In genomic region chr4:135166413-135167225, GRCm38 (mm10) we compare ENCODE assay signal across 11 mouse cellular contexts. TPM values are rescaled to one million over a fixed set of nuclear protein-coding genes. Genes with fewer than 3 reads are reported as not detected.
DNase-seq lines count a peak whose midpoint lies in the region; ATAC-seq and TF ChIP-seq lines count a peak whose summit lies in the region.
"Had no signal": no experiment of that assay in that cellular context is flagged by ENCODE, and none has a peak within 500 bp of the region (broad histone marks: within the 10 kb centered on the region; RNA-seq: fewer than 3 reads in every experiment).

No protein-coding gene starts in this region.

- no peaks in the 10 kb centered on the region for H3K36me3 ChIP-seq in kidney, embryonic 14.5 days (ENCODE audit: control insufficient read depth, insufficient read depth, low read length)
- no peaks in the 10 kb centered on the region for H3K36me3 ChIP-seq in kidney, adult 2 months (ENCODE audit: control insufficient read depth, insufficient read depth, low read length)
- H3K36me3 ChIP-seq in hindbrain, embryonic 16.5 days (ENCODE audit: control insufficient read depth, insufficient read depth, low read length) = no peaks in the 10 kb centered on the region
- H3K36me3 ChIP-seq in midbrain, embryonic 15.5 days (replicated peaks) = no peaks in the 10 kb centered on the region

- H3K4me3 ChIP-seq in kidney, embryonic 14.5 days (ENCODE audit: low read length) = no peak overlapping the region
- H3K4me3 ChIP-seq in kidney, adult 2 months (ENCODE audit: insufficient read depth, low read depth, low read length) = no peak overlapping the region
- H3K4me3 ChIP-seq in hindbrain, embryonic 16.5 days (ENCODE audit: low read length) = no peak overlapping the region
- no peak overlapping the region for H3K4me3 ChIP-seq in midbrain, embryonic 15.5 days

- TF ChIP-seq POLR2A in kidney, adult 2 months (IDR thresholded peaks at IDR 0.05; ENCODE audit: low read depth, low read length) = no peak

- TF ChIP-seq CTCF in kidney, adult 2 months (conservative IDR thresholded peaks at IDR 0.05; ENCODE audit: insufficient read depth, insufficient read length, low read depth, low read length) = no peak

- ATAC-seq in kidney, embryonic 14.5 days (ENCODE audit: low FRiP score, low TSS enrichment) = peak; percentile 48
- no peak; the same call in 1 of the 2 replicates for ATAC-seq in hindbrain, embryonic 16.5 days
- peak; percentile 45; the same call in 1 of the 2 replicates for ATAC-seq in midbrain, embryonic 15.5 days (replicated peaks)

- no peaks in the 10 kb centered on the region for H3K9me3 ChIP-seq in kidney, embryonic 14.5 days (ENCODE audit: control insufficient read depth, low read length)
- no peaks in the 10 kb centered on the region for H3K9me3 ChIP-seq in hindbrain, embryonic 16.5 days (ENCODE audit: control insufficient read depth, low read length)
- no peaks in the 10 kb centered on the region for H3K9me3 ChIP-seq in midbrain, embryonic 15.5 days

- H3K27me3 ChIP-seq in kidney, embryonic 14.5 days (ENCODE audit: control insufficient read depth, insufficient read depth, low read length) = peaks cover 27% of the 10 kb centered on the region
- H3K27me3 ChIP-seq in kidney, adult 2 months (replicated peaks; ENCODE audit: control insufficient read depth, insufficient read depth, low read length) = no peaks in the 10 kb centered on the region
- H3K27me3 ChIP-seq in hindbrain, embryonic 16.5 days (replicated peaks; ENCODE audit: control insufficient read depth, insufficient read depth, low read length) = peaks cover 34% of the 10 kb centered on the region
- peaks cover 55% of the 10 kb centered on the region for H3K27me3 ChIP-seq in midbrain, embryonic 15.5 days (replicated peaks)

- H3K9ac ChIP-seq in kidney, embryonic 14.5 days (ENCODE audit: low read depth, low read length) = no peak overlapping the region
- peak overlapping the region; percentile 41 for H3K9ac ChIP-seq in hindbrain, embryonic 16.5 days (ENCODE audit: low read depth, low read length)
- H3K9ac ChIP-seq in midbrain, embryonic 15.5 days = no peak overlapping the region

- no peak overlapping the region; the same call in 1 of the 2 replicates for H3K4me2 ChIP-seq in kidney, embryonic 14.5 days (replicated peaks; ENCODE audit: low read depth, low read length)
- peak overlapping the region; percentile 25; the same call in 1 of the 2 replicates for H3K4me2 ChIP-seq in hindbrain, embryonic 16.5 days (ENCODE audit: low read length)
- H3K4me2 ChIP-seq in midbrain, embryonic 15.5 days = 0 out of 2 replicates have a peak overlapping the region, but pooled peaks have one; percentile 1

- no peak overlapping the region for H3K27ac ChIP-seq in kidney, embryonic 14.5 days (ENCODE audit: low read depth, low read length)
- no peak overlapping the region for H3K27ac ChIP-seq in kidney, adult 2 months (ENCODE audit: insufficient read depth, low read depth, low read length)
- H3K27ac ChIP-seq in hindbrain, embryonic 16.5 days (ENCODE audit: low read depth, low read length) = no peak overlapping the region
- no peak overlapping the region for H3K27ac ChIP-seq in midbrain, embryonic 15.5 days

- H3K4me1 ChIP-seq in kidney, embryonic 14.5 days (ENCODE audit: control insufficient read depth, insufficient read depth, low read length) = peaks cover 15% of the 10 kb centered on the region; the same call in 1 of the 2 replicates
- no peaks in the 10 kb centered on the region for H3K4me1 ChIP-seq in kidney, adult 2 months (ENCODE audit: control insufficient read depth, insufficient read depth, low read length)
- H3K4me1 ChIP-seq in hindbrain, embryonic 16.5 days (ENCODE audit: control insufficient read depth, insufficient read depth, low read depth, low read length) = peaks cover 9% of the 10 kb centered on the region
- peaks cover 14% of the 10 kb centered on the region for H3K4me1 ChIP-seq in midbrain, embryonic 15.5 days

- DNase-seq in kidney, adult 2 months = no peak
- DNase-seq in embryo, embryonic 11.5 days (ENCODE audit: low read depth, low spot score) = peak; percentile 48
- no peak for DNase-seq in adrenal gland, postnatal 14 days
- no peak for DNase-seq in c-Kit-positive CD71-positive TER-119-positive erythroid progenitor cells, embryonic 14.5 days (ENCODE audit: low spot score)
- DNase-seq in layer of hippocampus, postnatal 14 days (ENCODE audit: low spot score in 2 of 2) = no peak
- DNase-seq: cerebellum, postnatal 36 days; right cerebral cortex, postnatal 14 days had no signal

- WGBS in kidney, embryonic 14.5 days = 9% methylated on average over 22 of the region's 23 CpGs
- 24% methylated on average over 23 of the region's 23 CpGs for WGBS in kidney, adult 2 months
- 4% methylated on average over 23 of the region's 23 CpGs for WGBS in hindbrain, embryonic 16.5 days
- 4% methylated on average over 23 of the region's 23 CpGs for WGBS in midbrain, embryonic 15.5 days

RNA-seq across cellular contexts. Expression of gene Runx3, which starts 46.2 kb away (rescaled TPM):
- 0.11 TPM in 1 of 2 replicates, not detected in the other for polyA plus RNA-seq in kidney, embryonic 14.5 days (2014; fragmentation: Nextera tagmentation; extraction: Ambion mirVana)
- polyA plus RNA-seq in kidney, adult 2 months (2012; rRNA removed) = 0.65 and 1.4 TPM in 2 replicates
- 0.11 TPM in 1 of 2 replicates, not detected in the other for polyA plus RNA-seq in hindbrain, embryonic 16.5 days (2015; fragmentation: Nextera tagmentation; extraction: Ambion mirVana)
- not detected in 2 replicates for polyA plus RNA-seq in midbrain, embryonic 15.5 days (2015; fragmentation: Nextera tagmentation; extraction: Ambion mirVana)
- total RNA-seq in adrenal gland, postnatal 14 days (2021) = 1.7 and 7.3 TPM in 2 replicates
- not detected for total RNA-seq in layer of hippocampus, postnatal 14 days (2021)
- total RNA-seq: layer of hippocampus, postnatal 10 days had no signal
